In the genomic region with DNA sequence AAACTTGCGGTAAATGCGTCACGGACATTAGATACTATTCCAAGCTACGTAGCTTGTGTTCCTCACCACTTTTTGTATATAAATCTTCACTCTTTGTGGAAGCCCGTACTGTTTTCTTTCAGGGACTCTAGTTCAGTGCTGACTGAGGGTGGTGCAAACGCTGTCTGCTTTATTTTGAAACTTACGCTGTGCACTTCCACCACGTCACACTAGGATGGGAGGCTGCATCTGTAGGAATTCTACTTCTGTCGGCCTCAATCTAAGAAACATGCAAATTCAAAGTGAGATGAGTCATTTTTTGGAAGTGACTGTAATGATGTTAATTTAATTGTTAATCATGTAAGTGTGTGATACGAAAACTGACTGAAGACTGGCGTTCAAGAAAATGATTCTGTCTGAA, we compare ENCODE assay signal across 27 mouse cellular contexts.
DNase-seq lines count a peak whose midpoint lies in the region; ATAC-seq and TF ChIP-seq lines count a peak whose summit lies in the region.
"Had no signal": no experiment of that assay in that cellular context is flagged by ENCODE, and none has a peak within 500 bp of the region (broad histone marks: within the 10 kb centered on the region; RNA-seq: fewer than 3 reads in every experiment).

No protein-coding gene starts in this region.

- DNase-seq in forebrain, postnatal 0 days, result no peak
- DNase-seq in neural tube, embryonic 10.5 days (ENCODE audit: extremely low spot score, low spot score), result no peak
- peak; percentile 35 for DNase-seq in brain, adult 2 months (ENCODE audit: low read depth, low spot score)
- DNase-seq: adrenal gland, adult 8-10 months; adrenal gland, postnatal 14 days; adrenal gland, postnatal 36 days; B cell, adult 2 months; cerebellum, adult 11 months; cerebellum, adult 18-20 months; cerebellum, adult 8-10 months; cerebellum, adult 9-11 months; cerebellum, postnatal 14 days; cerebellum, postnatal 36 days; embryo, embryonic 11 days had no signal

- H3K27me3 ChIP-seq in forebrain, postnatal 0 days (ENCODE audit: insufficient read depth, low read length), result no peaks in the 10 kb centered on the region
- H3K27me3 ChIP-seq in forebrain, embryonic 13.5 days, result no peaks in the 10 kb centered on the region
- no peaks in the 10 kb centered on the region for H3K27me3 ChIP-seq in neural tube, embryonic 13.5 days
- H3K27me3 ChIP-seq: CH12.LX; embryonic facial prominence, embryonic 13.5 days; embryonic facial prominence, embryonic 15.5 days; forebrain, embryonic 12.5 days; forebrain, embryonic 15.5 days; Patski had no signal

- ATAC-seq in forebrain, postnatal 0 days, result peak; percentile 58; the same call in 1 of the 2 replicates
- no peak for ATAC-seq in forebrain, embryonic 13.5 days
- no peak for ATAC-seq in neural tube, embryonic 13.5 days (ENCODE audit: low read depth)
- ATAC-seq: activated CD4-positive, CD25-positive, alpha-beta regulatory T cell, adult 4 months; CD4-positive, CD25-positive, alpha-beta regulatory T cell, adult 4 months; forebrain, embryonic 15.5 days; Patski had no signal

- no peak for TF ChIP-seq CTCF in forebrain, postnatal 0 days (IDR thresholded peaks at IDR 0.05; ENCODE audit: low read depth)

- H3K4me3 ChIP-seq in forebrain, postnatal 0 days (ENCODE audit: low read depth, low read length), result no peak overlapping the region
- no peak overlapping the region for H3K4me3 ChIP-seq in forebrain, embryonic 13.5 days
- no peak overlapping the region for H3K4me3 ChIP-seq in neural tube, embryonic 13.5 days
- H3K4me3 ChIP-seq: embryonic facial prominence, embryonic 13.5 days; embryonic facial prominence, embryonic 15.5 days; erythroblast, embryonic 14.5 days; forebrain, embryonic 10.5 days; forebrain, embryonic 12.5 days; forebrain, embryonic 15.5 days had no signal

- no peaks in the 10 kb centered on the region for H3K9me3 ChIP-seq in forebrain, postnatal 0 days (ENCODE audit: low read length)
- no peaks in the 10 kb centered on the region for H3K9me3 ChIP-seq in forebrain, embryonic 13.5 days (replicated peaks)
- H3K9me3 ChIP-seq in neural tube, embryonic 13.5 days, result no peaks in the 10 kb centered on the region
- H3K9me3 ChIP-seq: embryonic facial prominence, embryonic 13.5 days; embryonic facial prominence, embryonic 15.5 days; forebrain, embryonic 10.5 days; forebrain, embryonic 12.5 days; forebrain, embryonic 15.5 days; G1E had no signal

- H3K4me1 ChIP-seq in forebrain, postnatal 0 days (ENCODE audit: insufficient read depth), result no peaks in the 10 kb centered on the region
- no peaks in the 10 kb centered on the region for H3K4me1 ChIP-seq in forebrain, embryonic 13.5 days
- no peaks in the 10 kb centered on the region for H3K4me1 ChIP-seq in neural tube, embryonic 13.5 days (replicated peaks)
- H3K4me1 ChIP-seq: embryonic facial prominence, embryonic 13.5 days; embryonic facial prominence, embryonic 15.5 days; forebrain, embryonic 10.5 days; forebrain, embryonic 12.5 days; forebrain, embryonic 15.5 days had no signal

- no peak overlapping the region for H3K4me2 ChIP-seq in forebrain, postnatal 0 days (ENCODE audit: low read depth)
- H3K4me2 ChIP-seq in forebrain, embryonic 13.5 days, result no peak overlapping the region
- no peak overlapping the region for H3K4me2 ChIP-seq in neural tube, embryonic 13.5 days
- H3K4me2 ChIP-seq: embryonic facial prominence, embryonic 13.5 days; embryonic facial prominence, embryonic 15.5 days; forebrain, embryonic 12.5 days; forebrain, embryonic 15.5 days had no signal

- no peak overlapping the region for H3K27ac ChIP-seq in forebrain, postnatal 0 days (ENCODE audit: low read depth, low read length)
- no peak overlapping the region for H3K27ac ChIP-seq in forebrain, embryonic 13.5 days
- 0 out of 2 replicates have a peak overlapping the region, but pooled peaks have one; percentile 38 for H3K27ac ChIP-seq in neural tube, embryonic 13.5 days (replicated peaks)
- H3K27ac ChIP-seq: embryonic facial prominence, embryonic 13.5 days; embryonic facial prominence, embryonic 15.5 days; forebrain, embryonic 10.5 days; forebrain, embryonic 12.5 days; forebrain, embryonic 15.5 days had no signal

- no peaks in the 10 kb centered on the region; the same call in 1 of the 2 replicates for H3K36me3 ChIP-seq in forebrain, postnatal 0 days (ENCODE audit: insufficient read depth)
- 0 out of 2 replicates have a peak, but pooled peaks cover 2% of the 10 kb centered on the region for H3K36me3 ChIP-seq in forebrain, embryonic 13.5 days (ENCODE audit: poor library complexity, severe bottlenecking)
- H3K36me3 ChIP-seq in neural tube, embryonic 13.5 days, result peaks cover 3% of the 10 kb centered on the region; the same call in 1 of the 2 replicates
- H3K36me3 ChIP-seq: embryonic facial prominence, embryonic 15.5 days; forebrain, embryonic 12.5 days; forebrain, embryonic 15.5 days; G1E had no signal

- WGBS in forebrain, postnatal 0 days, result 76% methylated on average over 11 of the region's 11 CpGs
- 89% methylated on average over 11 of the region's 11 CpGs for WGBS in forebrain, embryonic 13.5 days
- WGBS in neural tube, embryonic 13.5 days, result 77% methylated on average over 11 of the region's 11 CpGs

- H3K9ac ChIP-seq in forebrain, postnatal 0 days, result no peak overlapping the region
- H3K9ac ChIP-seq in forebrain, embryonic 13.5 days, result no peak overlapping the region
- H3K9ac ChIP-seq in neural tube, embryonic 13.5 days, result no peak overlapping the region
- H3K9ac ChIP-seq: embryonic facial prominence, embryonic 13.5 days; embryonic facial prominence, embryonic 15.5 days; forebrain, embryonic 12.5 days; forebrain, embryonic 15.5 days had no signal
